Mouse (Mus musculus) stomach, postnatal 0 days (tissue): ENCODE results near the gene Farp1. TPM values are rescaled to one million over a fixed set of nuclear protein-coding genes. Genes with fewer than 3 reads are reported as not detected.

ENCODE experiments used
- ATAC-seq: fragments of 200-750 bp; cut with Nextera tagmentation; 2 replicates; pipeline ENCODE4 v1.8.0; 2017; ENCODE audit not compliant: low FRiP score, low TSS enrichment
- DNase-seq: peaks from one replicate; pipeline ENCODE4 v3.0.0-alpha.2; 2016; ENCODE audit warnings: low spot score
- H3K27ac ChIP-seq: fragments of 300-500 bp; sonication (generic); replicated peaks from 2 replicates; pipeline ENCODE4 v1.5.1; 2014; ENCODE audit warnings: mild to moderate bottlenecking, control low read depth
- H3K27me3 ChIP-seq: fragments of 300-500 bp; sonication (generic); 2 replicates; pipeline ENCODE4 v1.6.1; 2014; ENCODE audit warnings: low read length; ENCODE audit not compliant: control insufficient read depth, insufficient read depth
- H3K36me3 ChIP-seq: fragments of 300-500 bp; sonication (generic); 2 replicates; pipeline ENCODE4 v1.6.1; 2014; ENCODE audit warnings: low read length, mixed read lengths; ENCODE audit not compliant: control insufficient read depth, insufficient read depth
- H3K4me1 ChIP-seq: fragments of 300-500 bp; sonication (generic); replicated peaks from 2 replicates; pipeline ENCODE4 v1.6.1; 2014; ENCODE audit warnings: antibody characterized with exemption; ENCODE audit not compliant: control insufficient read depth, insufficient read depth
- H3K4me2 ChIP-seq: fragments of 300-500 bp; sonication (generic); replicated peaks from 2 replicates; pipeline ENCODE4 v1.6.1; 2014; ENCODE audit warnings: low read depth, mild to moderate bottlenecking, control low read depth, moderate library complexity
- H3K4me3 ChIP-seq: fragments of 300-500 bp; sonication (generic); 2 replicates; pipeline ENCODE4 v1.5.1; 2014; ENCODE audit warnings: low read depth, low read length, control low read depth
- H3K9ac ChIP-seq: fragments of 300-500 bp; sonication (generic); 2 replicates; pipeline ENCODE4 v1.6.1; 2014; ENCODE audit warnings: mild to moderate bottlenecking, low read length, control low read depth, mixed read lengths
- H3K9me3 ChIP-seq: fragments of 300-500 bp; sonication (generic); 2 replicates; pipeline ENCODE4 v1.6.1; 2016; ENCODE audit warnings: low read length; ENCODE audit not compliant: control insufficient read depth
- CTCF ChIP-seq: IDR thresholded peaks from 2 replicates; pipeline ENCODE4 v1.5.1; 2016; ENCODE audit warnings: antibody characterized with exemption, low read depth, mild to moderate bottlenecking, moderate library complexity
- EP300 ChIP-seq: optimal IDR thresholded peaks from 2 replicates; pipeline ENCODE3; 2016; ENCODE audit warnings: antibody characterized with exemption
- WGBS: fragments of 180-500 bp; shearing (Covaris S2); extraction: QIAGEN DNeasy Blood & Tissue Kit; methylation state at CpG from one replicate; pipeline ENCODE4 v1.1.7; 2014; 5-methylcytosine and 5-hydroxymethylcytosine counted together
- polyA plus RNA-seq: library from polyadenylated mRNA; unstranded; fragments of >200 nt; fragmentation: Nextera tagmentation; extraction: Ambion mirVana; gene quantifications from 2 replicates; pipeline ENCODE4 v1.2.1, GENCODE M21; 2015

The Farp1 gene
- polyA plus RNA-seq, 1 experiment from 2014 or later: 4.6 TPM

- DNase-seq (no peak), ATAC-seq (no peak)
- TF ChIP-seq EP300 (no peak), CTCF (no peak)
- no peak overlapping the region for H3K4me3 ChIP-seq
- no peak overlapping the region for H3K9ac ChIP-seq
- WGBS: 49% methylated on average over 10 of the region's 10 CpGs
- H3K27me3 ChIP-seq: no peaks in the 10 kb centered on the region
- H3K36me3 ChIP-seq: no peaks in the 10 kb centered on the region; the same call in 1 of the 2 replicates
- H3K4me2 ChIP-seq: no peak overlapping the region
- H3K4me1 ChIP-seq: no peaks in the 10 kb centered on the region
- H3K27ac ChIP-seq: no peak overlapping the region
- H3K9me3 ChIP-seq: no peaks in the 10 kb centered on the region
These were observed 184.4 kb downstream of the Farp1 start for GRCm38 (mm10) chr14:121219226-121220039.

- Histone ChIP-seq H3K36me3 (no peaks in the 10 kb centered on the region; the same call in 1 of the 2 replicates), H3K27ac (no peak overlapping the region), H3K4me2 (no peak overlapping the region), H3K4me1 (no peaks in the 10 kb centered on the region), H3K9me3 (no peaks in the 10 kb centered on the region), H3K27me3 (no peaks in the 10 kb centered on the region), H3K9ac (no peak overlapping the region), H3K4me3 (no peak overlapping the region)
- ATAC-seq (no peak), DNase-seq (no peak)
- WGBS: 100% methylated on average over 1 of the region's 1 CpGs
- no peak for TF ChIP-seq EP300
- TF ChIP-seq CTCF: no peak
These were observed 185.0 kb downstream of the Farp1 start for GRCm38 (mm10) chr14:121220040-121220322.

DNA sequence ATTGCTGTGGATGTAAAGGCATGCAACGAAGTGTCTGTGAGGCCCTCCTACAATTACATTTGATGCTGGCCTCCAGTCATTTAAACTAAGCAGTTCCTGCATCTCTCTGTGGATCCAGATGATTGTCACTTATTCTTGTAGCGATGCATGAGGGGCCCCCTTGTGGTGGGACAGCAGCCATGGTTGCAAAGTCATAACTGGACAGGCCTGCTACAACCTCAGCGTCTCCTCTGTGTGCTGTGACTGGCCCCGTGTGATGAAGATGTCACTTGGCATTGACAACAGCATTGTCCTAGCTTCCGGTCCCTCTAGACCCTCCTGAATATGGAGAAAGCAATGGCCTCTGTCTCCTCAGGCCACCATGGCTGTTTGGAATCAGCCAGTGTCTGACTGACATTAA is 185.7 kb downstream of the Farp1 start:
- no peak overlapping the region for H3K4me3 ChIP-seq
- no peak for ATAC-seq
- no peaks in the 10 kb centered on the region; the same call in 1 of the 2 replicates for H3K36me3 ChIP-seq
- WGBS: 87% methylated on average over 5 of the region's 5 CpGs
- no peak overlapping the region for H3K27ac ChIP-seq
- no peaks in the 10 kb centered on the region for H3K27me3 ChIP-seq
- no peaks in the 10 kb centered on the region for H3K9me3 ChIP-seq
- DNase-seq: peak; percentile 62
- TF ChIP-seq EP300: no peak
- TF ChIP-seq CTCF: peak; percentile 82
- no peak overlapping the region for H3K9ac ChIP-seq
- H3K4me2 ChIP-seq: no peak overlapping the region
- H3K4me1 ChIP-seq: no peaks in the 10 kb centered on the region

DNA sequence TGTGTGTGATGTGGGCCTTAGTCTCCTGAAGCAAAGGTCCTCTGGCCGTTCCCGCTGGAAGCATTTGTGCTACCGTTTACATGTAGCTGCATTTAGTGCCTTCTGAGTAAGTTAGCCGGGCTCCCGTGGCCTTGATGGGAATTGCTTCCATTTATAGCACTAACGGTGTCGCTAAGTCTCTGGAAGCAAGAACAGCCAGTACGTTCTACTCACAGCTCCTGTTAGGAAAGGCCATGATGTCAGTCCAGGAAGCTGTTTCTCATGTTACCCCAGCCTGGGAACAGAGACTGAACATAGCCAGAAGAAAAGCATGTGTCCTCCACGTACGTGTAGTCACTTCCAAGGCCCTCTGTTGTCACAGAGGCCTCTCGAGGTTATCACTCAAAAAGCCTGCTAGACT is 190.8 kb downstream of the Farp1 start:
- ATAC-seq (no peak), DNase-seq (no peak)
- Histone ChIP-seq H3K9ac (no peak overlapping the region), H3K4me2 (no peak overlapping the region), H3K4me1 (no peaks in the 10 kb centered on the region), H3K27me3 (no peaks in the 10 kb centered on the region), H3K4me3 (no peak overlapping the region), H3K9me3 (no peaks in the 10 kb centered on the region), H3K36me3 (no peaks in the 10 kb centered on the region; the same call in 1 of the 2 replicates), H3K27ac (peak overlapping the region; percentile 45; the same call in 1 of the 2 replicates)
- 41% methylated on average over 11 of the region's 11 CpGs for WGBS
- TF ChIP-seq CTCF (no peak), EP300 (no peak)

- Histone ChIP-seq H3K9ac (no peak overlapping the region), H3K36me3 (peaks cover 7% of the 10 kb centered on the region; the same call in 1 of the 2 replicates), H3K4me3 (no peak overlapping the region), H3K9me3 (no peaks in the 10 kb centered on the region), H3K4me1 (no peaks in the 10 kb centered on the region), H3K27ac (no peak overlapping the region), H3K4me2 (no peak overlapping the region), H3K27me3 (no peaks in the 10 kb centered on the region)
- ATAC-seq (no peak), DNase-seq (no peak)
- 78% methylated on average over 9 of the region's 9 CpGs for WGBS
- no peak for TF ChIP-seq EP300
- TF ChIP-seq CTCF: 0 out of 2 replicates have a peak, but pooled peaks have one; percentile 16
These were observed 194.2 kb downstream of the Farp1 start for GRCm38 (mm10) chr14:121229036-121229773.

- H3K9ac ChIP-seq: no peak overlapping the region
- no peak overlapping the region for H3K4me2 ChIP-seq
- no peaks in the 10 kb centered on the region for H3K9me3 ChIP-seq
- H3K4me3 ChIP-seq: no peak overlapping the region
- no peak for ATAC-seq
- H3K36me3 ChIP-seq: peaks cover 7% of the 10 kb centered on the region; the same call in 1 of the 2 replicates
- TF ChIP-seq CTCF (no peak), EP300 (no peak)
- DNase-seq: no peak
- no peak overlapping the region for H3K27ac ChIP-seq
- no peaks in the 10 kb centered on the region for H3K27me3 ChIP-seq
- no peaks in the 10 kb centered on the region for H3K4me1 ChIP-seq
- WGBS: 92% methylated on average over 8 of the region's 8 CpGs
These were observed 196.2 kb downstream of the Farp1 start for GRCm38 (mm10) chr14:121231232-121231631.
